Mouse (Mus musculus) CH12.LX (cell line): ENCODE data around the gene Pigo. TPM values are rescaled to one million over a fixed set of nuclear protein-coding genes. Genes with fewer than 3 reads are reported as not detected.

Source experiments
- DNase-seq: peaks from one replicate; pipeline ENCODE4 v3.0.0-alpha.2; 2013; ENCODE audit errors: extremely low read depth
- H3K27ac ChIP-seq: 2 replicates; pipeline ENCODE4 v1.5.1; 2012; ENCODE audit warnings: low read depth, mild to moderate bottlenecking, control low read depth, moderate library complexity; ENCODE audit not compliant: insufficient read depth
- H3K27me3 ChIP-seq: replicated peaks from 2 replicates; pipeline ENCODE3; 2012; ENCODE audit warnings: inconsistent platforms
- H3K36me3 ChIP-seq, 2 experiments: replicated peaks in 1 of 2; 2 replicates each; pipeline versions ENCODE3 to v1.6.1; 2012; ENCODE audit warnings: inconsistent platforms in 1 of 2, low read length in 1 of 2, mild to moderate bottlenecking in 1 of 2, mixed read lengths in 1 of 2, moderate library complexity in 1 of 2; ENCODE audit not compliant: control insufficient read depth in 1 of 2, insufficient read depth in 1 of 2
- H3K4me1 ChIP-seq, 2 experiments: 2 replicates each; pipeline ENCODE4 v1.6.1; 2012; ENCODE audit warnings: inconsistent platforms in 1 of 2, moderate library complexity in 1 of 2; ENCODE audit not compliant: insufficient read depth in 2 of 2, control insufficient read depth in 1 of 2
- H3K4me2 ChIP-seq: 2 replicates; pipeline ENCODE4 v1.6.1; 2012; ENCODE audit warnings: low read depth, mild to moderate bottlenecking, control low read depth; ENCODE audit not compliant: poor library complexity, insufficient read depth, severe bottlenecking
- H3K4me3 ChIP-seq, 3 experiments: fragments of 150-350 bp in 1 of 3; sonication (generic) in 1 of 3; replicated peaks in 1 of 3; 2 replicates each; pipeline versions ENCODE3 to v1.5.1; 2011 to 2012; ENCODE audit warnings: low read depth in 2 of 3, low read length in 2 of 3, mild to moderate bottlenecking in 2 of 3, moderate library complexity in 2 of 3, control low read depth in 1 of 3, improper control_type of control experiment in 1 of 3, inconsistent platforms in 1 of 3, mixed read lengths in 1 of 3; ENCODE audit not compliant: poor library complexity in 1 of 3
- H3K79me2 ChIP-seq: replicated peaks from 2 replicates; pipeline ENCODE4 v1.6.1; 2012; ENCODE audit warnings: mild to moderate bottlenecking, moderate library complexity; ENCODE audit not compliant: control insufficient read depth, poor library complexity, insufficient read depth, severe bottlenecking; ENCODE audit errors: extremely low read depth
- H3K9ac ChIP-seq: 2 replicates; pipeline ENCODE4 v1.6.1; 2012; ENCODE audit warnings: low read depth, mild to moderate bottlenecking, control low read depth, moderate library complexity; ENCODE audit not compliant: insufficient read depth
- H3K9me3 ChIP-seq: replicated peaks from 2 replicates; pipeline ENCODE3; 2012; ENCODE audit warnings: low read length, inconsistent platforms, mixed read lengths
- BHLHE40 ChIP-seq: IDR thresholded peaks from 2 replicates; pipeline ENCODE4 v1.6.1; 2011; ENCODE audit warnings: mild to moderate bottlenecking, low read depth, low read length, improper control_type of control experiment
- CHD2 ChIP-seq: IDR thresholded peaks from 2 replicates; pipeline ENCODE4 v1.6.1; 2011; ENCODE audit warnings: low read length, improper control_type of control experiment
- ELF1 ChIP-seq: IDR thresholded peaks from 2 replicates; pipeline ENCODE4 v1.6.1; 2014; ENCODE audit warnings: low read depth, mild to moderate bottlenecking, inconsistent platforms, low read length, improper control_type of control experiment
- EP300 ChIP-seq: IDR thresholded peaks from 2 replicates; pipeline ENCODE4 v1.6.1; 2011; ENCODE audit warnings: low read length, improper control_type of control experiment
- GABPA ChIP-seq: IDR thresholded peaks from 2 replicates; pipeline ENCODE4 v1.6.1; 2012; ENCODE audit warnings: low read depth, low read length, improper control_type of control experiment, inconsistent platforms; ENCODE audit not compliant: insufficient replicate concordance
- JUN ChIP-seq: IDR thresholded peaks from 2 replicates; pipeline ENCODE4 v1.6.1; 2011; ENCODE audit warnings: low read depth, mild to moderate bottlenecking, low read length, improper control_type of control experiment, moderate library complexity; ENCODE audit not compliant: insufficient read depth
- MAZ ChIP-seq: IDR thresholded peaks from 2 replicates; pipeline ENCODE4 v1.6.1; 2012; ENCODE audit warnings: low read depth, mild to moderate bottlenecking, inconsistent platforms, low read length, improper control_type of control experiment, moderate library complexity
- NELFE ChIP-seq: IDR thresholded peaks from 2 replicates; pipeline ENCODE4 v1.6.1; 2011; ENCODE audit warnings: low read depth, low read length, improper control_type of control experiment
- PAX5 ChIP-seq: IDR thresholded peaks from 2 replicates; pipeline ENCODE4 v1.6.1; 2012; ENCODE audit warnings: low read length, inconsistent platforms, mixed read lengths
- POLR2AphosphoS2 ChIP-seq: IDR thresholded peaks from 2 replicates; pipeline ENCODE4 v1.6.1; 2011; ENCODE audit warnings: low read depth, low read length, improper control_type of control experiment
- RAD21 ChIP-seq: IDR thresholded peaks from 2 replicates; pipeline ENCODE4 v1.6.1; 2011; ENCODE audit warnings: low read depth, mild to moderate bottlenecking, low read length, improper control_type of control experiment, moderate library complexity
- TCF12 ChIP-seq: IDR thresholded peaks from 2 replicates; pipeline ENCODE4 v1.6.1; 2014; ENCODE audit warnings: low read depth, mild to moderate bottlenecking, inconsistent platforms, low read length, improper control_type of control experiment
- UBTF ChIP-seq: IDR thresholded peaks from 2 replicates; pipeline ENCODE4 v1.6.1; 2012; ENCODE audit warnings: low read depth, mild to moderate bottlenecking, inconsistent platforms, low read length, improper control_type of control experiment, moderate library complexity
- ZKSCAN1 ChIP-seq: IDR thresholded peaks from 2 replicates; pipeline ENCODE4 v1.6.1; 2012; ENCODE audit warnings: low read depth, inconsistent platforms, low read length, improper control_type of control experiment, borderline replicate concordance
- dilution Hi-C: fragments of 300-500 bp; cut with MboI; formaldehyde crosslinking; loops from 2 replicates; pipeline ENCODE4 v1.14.3; 2020; ENCODE audit warnings: low sequenced_read_pairs; ENCODE audit not compliant: extremely low pct_unique_long_range_greater_than_20kb, extremely low pct_ligation_motif_present
- in situ Hi-C: fragments of 300-500 bp; cut with MboI; formaldehyde crosslinking; loops from 3 replicates; pipeline ENCODE4 v1.14.3; 2019; ENCODE audit warnings: low sequenced_read_pairs, low pct_ligation_motif_present, low pct_unique_long_range_greater_than_20kb, mixed read lengths
- polyA plus RNA-seq: library from polyadenylated mRNA; unstranded; fragments of >175 nt; gene quantifications from 2 replicates; pipeline ENCODE4 v1.2.1, GENCODE M21; 2012; ENCODE audit warnings: low read depth; ENCODE audit not compliant: insufficient read length
- total RNA-seq, 2 experiments: library from RNA; depleted of rRNA; stranded (reverse); fragments of 300-350 nt in 1 of 2; fragments of >200 nt in 1 of 2; gene quantifications; 2 replicates each; pipeline ENCODE4 v1.2.3; 2012 to 2014

Pigo gene
- total and polyA plus RNA-seq, 3 experiments = 8.0 to 19.4 (median 18.7) TPM

GRCm38 (mm10) chr4:43060286-43060685, 34.7 kb upstream of the Pigo start:
- dilution Hi-C loops = no loop called here
- Histone ChIP-seq H3K36me3 (no peaks in the 10 kb centered on the region), H3K79me2 (no peaks in the 10 kb centered on the region), H3K27me3 (peaks cover 2% of the 10 kb centered on the region), H3K9me3 (peaks cover 7% of the 10 kb centered on the region), H3K4me1 (no peaks in the 10 kb centered on the region), H3K27ac (no peak overlapping the region), H3K4me2 (no peak overlapping the region), H3K9ac (no peak overlapping the region), H3K4me3 (no peak overlapping the region)
- DNase-seq = no peak
- in situ Hi-C loops = no loop called here
- TF ChIP-seq ELF1 = no peak
- no peak for TF ChIP-seq MAZ
- TF ChIP-seq JUN = no peak

DNA sequence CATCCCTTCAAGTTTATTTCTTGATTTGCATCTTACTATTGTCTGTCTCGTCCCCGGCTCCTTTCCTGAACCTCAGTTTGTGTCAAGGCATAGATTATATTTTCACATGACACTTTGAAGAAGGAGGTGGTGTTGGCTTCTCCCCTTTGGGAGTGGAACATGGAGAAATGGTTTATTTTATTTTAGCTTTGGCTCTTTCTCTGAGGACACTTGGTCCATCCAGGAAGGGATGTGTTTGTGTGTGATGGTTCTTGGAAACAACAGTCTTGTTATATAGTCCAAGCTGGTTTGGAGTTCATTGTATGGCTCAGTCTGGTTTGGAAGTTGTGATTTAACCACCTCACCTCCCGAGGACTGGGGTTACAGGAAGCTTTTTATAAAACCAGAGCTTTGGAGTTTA, 34.1 kb upstream of the Pigo start:
- H3K36me3 ChIP-seq = no peaks in the 10 kb centered on the region
- H3K9me3 ChIP-seq = peaks cover 7% of the 10 kb centered on the region
- no peak overlapping the region for H3K4me3 ChIP-seq
- in situ Hi-C loops (no loop called here), dilution Hi-C loops (no loop called here)
- no peaks in the 10 kb centered on the region for H3K4me1 ChIP-seq
- H3K9ac ChIP-seq = no peak overlapping the region
- peaks cover 2% of the 10 kb centered on the region for H3K27me3 ChIP-seq
- H3K4me2 ChIP-seq = no peak overlapping the region
- no peak overlapping the region for H3K27ac ChIP-seq
- DNase-seq = no peak
- H3K79me2 ChIP-seq = no peaks in the 10 kb centered on the region
- TF ChIP-seq RAD21 (no peak), NELFE (no peak), PAX5 (no peak), POLR2AphosphoS2 (no peak), TCF12 (no peak), BHLHE40 (no peak), CHD2 (no peak), GABPA (no peak), ZKSCAN1 (no peak), EP300 (no peak), UBTF (no peak)
